Mouse (Mus musculus) kidney, embryonic 16.5 days (tissue): ENCODE results near the gene Zim1. TPM values are rescaled to one million over a fixed set of nuclear protein-coding genes. Genes with fewer than 3 reads are reported as not detected.

ENCODE experiments used
- ATAC-seq: fragments of 200-750 bp; cut with Nextera tagmentation; 2 replicates; pipeline ENCODE4 v1.8.0; 2017; ENCODE audit warnings: moderate TSS enrichment; ENCODE audit not compliant: low FRiP score, low TSS enrichment
- H3K27ac ChIP-seq: fragments of 300-500 bp; sonication (generic); 2 replicates; pipeline ENCODE4 v1.5.1; 2014; ENCODE audit warnings: low read length
- H3K27me3 ChIP-seq: fragments of 300-500 bp; sonication (generic); 2 replicates; pipeline ENCODE4 v1.6.1; 2014; ENCODE audit warnings: low read length, control low read depth, mixed read lengths; ENCODE audit not compliant: insufficient read depth
- H3K36me3 ChIP-seq: fragments of 300-500 bp; sonication (generic); 2 replicates; pipeline ENCODE4 v1.6.1; 2014; ENCODE audit warnings: low read length, control low read depth, mixed read lengths; ENCODE audit not compliant: insufficient read depth
- H3K4me1 ChIP-seq: fragments of 300-500 bp; sonication (generic); 2 replicates; pipeline ENCODE4 v1.6.1; 2014; ENCODE audit warnings: low read length, control low read depth, mixed read lengths; ENCODE audit not compliant: insufficient read depth
- H3K4me2 ChIP-seq: fragments of 300-500 bp; sonication (generic); replicated peaks from 2 replicates; pipeline ENCODE4 v1.6.1; 2014; ENCODE audit warnings: low read depth, low read length
- H3K4me3 ChIP-seq: fragments of 300-500 bp; sonication (generic); 2 replicates; pipeline ENCODE4 v1.5.1; 2014; ENCODE audit warnings: mild to moderate bottlenecking, low read length
- H3K9ac ChIP-seq: fragments of 300-500 bp; sonication (generic); replicated peaks from 2 replicates; pipeline ENCODE4 v1.6.1; 2014; ENCODE audit warnings: low read length
- H3K9me3 ChIP-seq: fragments of 300-500 bp; sonication (generic); 2 replicates; pipeline ENCODE4 v1.6.1; 2016; ENCODE audit warnings: low read length, control low read depth
- WGBS: fragments of 180-500 bp; shearing (Covaris S2); extraction: QIAGEN DNeasy Blood & Tissue Kit; methylation state at CpG from one replicate; pipeline ENCODE4 v1.1.7; 2014; 5-methylcytosine and 5-hydroxymethylcytosine counted together
- polyA plus RNA-seq: library from polyadenylated mRNA; unstranded; fragments of >200 nt; fragmentation: Nextera tagmentation; extraction: Ambion mirVana; gene quantifications from 2 replicates; pipeline ENCODE4 v1.2.1, GENCODE M21; 2015

Zim1 gene
- polyA plus RNA-seq, 1 experiment from 2014 or later: 3.1 TPM

DNA sequence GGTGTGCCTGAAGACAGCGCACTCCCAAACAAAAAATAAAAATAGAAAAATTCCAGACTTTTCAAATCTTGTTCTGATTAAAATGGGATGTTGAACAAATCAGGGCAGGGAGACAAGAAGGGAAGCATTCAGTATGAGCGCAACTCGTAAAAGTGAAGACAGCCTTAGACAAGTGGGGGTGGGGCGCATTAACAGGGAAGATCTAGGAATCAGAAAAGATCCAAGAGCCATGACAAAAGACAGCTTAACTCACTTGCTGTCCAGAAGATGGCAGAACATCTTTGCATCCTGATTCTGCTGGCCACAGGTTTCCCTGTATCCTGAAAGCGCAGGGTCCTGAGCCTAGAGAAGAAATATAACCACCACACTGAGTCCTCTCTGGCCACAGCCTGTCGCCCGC, 37.6 kb downstream of the Zim1 start:
- Histone ChIP-seq H3K4me1 (no peaks in the 10 kb centered on the region), H3K4me3 (no peak overlapping the region), H3K27me3 (no peaks in the 10 kb centered on the region), H3K27ac (no peak overlapping the region), H3K9ac (no peak overlapping the region), H3K9me3 (no peaks in the 10 kb centered on the region), H3K4me2 (no peak overlapping the region), H3K36me3 (no peaks in the 10 kb centered on the region)
- 88% methylated on average over 7 of the region's 7 CpGs for WGBS
- ATAC-seq: no peak

DNA sequence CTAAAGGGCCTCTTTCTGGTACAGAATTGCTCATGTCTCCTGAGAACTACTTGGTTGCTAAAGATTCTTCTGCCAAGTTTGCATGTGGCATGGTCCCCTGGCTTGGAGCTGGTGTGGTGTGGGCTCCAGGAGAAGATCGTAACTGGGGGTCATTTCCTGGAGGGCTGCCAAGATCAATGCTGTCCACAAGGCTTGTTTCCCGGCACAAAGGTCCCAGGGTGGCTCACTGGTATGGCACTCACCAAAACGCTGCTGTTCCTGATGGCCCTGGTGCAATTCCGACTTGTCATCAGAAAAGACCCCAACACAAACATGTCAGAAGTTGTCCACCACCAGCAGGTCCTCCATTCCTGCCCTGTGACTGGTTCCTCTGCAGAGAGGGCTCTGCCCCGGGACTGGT, 44.1 kb downstream of the Zim1 start:
- no peaks in the 10 kb centered on the region for H3K4me1 ChIP-seq
- ATAC-seq: no peak
- H3K9me3 ChIP-seq: no peaks in the 10 kb centered on the region
- 67% methylated on average over 5 of the region's 5 CpGs for WGBS
- no peak overlapping the region for H3K27ac ChIP-seq
- H3K4me2 ChIP-seq: no peak overlapping the region
- H3K36me3 ChIP-seq: no peaks in the 10 kb centered on the region
- H3K4me3 ChIP-seq: no peak overlapping the region
- no peaks in the 10 kb centered on the region for H3K27me3 ChIP-seq
- no peak overlapping the region for H3K9ac ChIP-seq

DNA sequence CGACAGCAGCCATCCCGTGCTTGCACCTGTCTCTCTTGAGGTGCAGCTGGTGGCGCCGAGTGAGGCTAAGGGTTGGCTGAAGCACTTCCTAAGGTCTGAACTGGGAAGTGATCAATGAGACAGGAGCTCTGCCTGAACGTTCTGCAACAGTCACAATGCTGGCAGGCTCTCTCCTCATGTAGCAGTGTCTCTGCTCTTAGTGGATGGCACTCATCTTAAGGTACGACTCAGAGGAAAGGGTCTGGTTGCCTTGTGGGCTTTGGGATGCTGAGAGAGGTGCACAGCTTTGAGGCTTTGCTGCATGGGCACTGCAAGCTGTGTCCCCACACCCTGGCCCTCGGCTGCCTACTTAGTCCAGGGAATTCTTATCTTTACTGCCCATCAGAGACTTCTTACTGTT, 45.0 kb downstream of the Zim1 start:
- no peaks in the 10 kb centered on the region for H3K4me1 ChIP-seq
- H3K27ac ChIP-seq: no peak overlapping the region
- no peak overlapping the region for H3K4me2 ChIP-seq
- 71% methylated on average over 7 of the region's 7 CpGs for WGBS
- H3K9me3 ChIP-seq: no peaks in the 10 kb centered on the region
- no peak for ATAC-seq
- H3K27me3 ChIP-seq: no peaks in the 10 kb centered on the region
- no peak overlapping the region for H3K9ac ChIP-seq
- H3K36me3 ChIP-seq: no peaks in the 10 kb centered on the region
- H3K4me3 ChIP-seq: no peak overlapping the region

DNA sequence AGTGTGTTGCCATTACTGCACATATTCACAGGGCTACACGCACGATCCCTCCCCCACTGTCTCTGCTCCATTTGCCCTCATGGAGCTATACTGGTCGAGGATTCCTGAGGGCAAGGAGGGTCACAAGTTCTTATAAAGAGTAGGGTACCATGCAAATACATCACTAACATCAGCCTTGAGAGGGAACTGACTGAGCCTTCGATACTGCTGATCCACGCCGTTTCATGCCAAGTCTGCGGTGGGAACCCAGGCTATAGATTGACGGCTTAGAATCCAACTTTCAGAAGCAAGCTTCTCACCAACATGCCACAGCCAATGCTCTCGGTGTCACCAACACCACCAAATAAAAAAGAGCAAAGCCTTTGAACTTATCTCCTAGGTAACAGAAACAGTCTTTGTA, 45.7 kb downstream of the Zim1 start:
- no peak overlapping the region for H3K4me2 ChIP-seq
- H3K9ac ChIP-seq: no peak overlapping the region
- no peaks in the 10 kb centered on the region for H3K36me3 ChIP-seq
- no peaks in the 10 kb centered on the region for H3K4me1 ChIP-seq
- H3K27me3 ChIP-seq: no peaks in the 10 kb centered on the region
- H3K9me3 ChIP-seq: no peaks in the 10 kb centered on the region
- WGBS: 91% methylated on average over 9 of the region's 9 CpGs
- H3K27ac ChIP-seq: no peak overlapping the region
- H3K4me3 ChIP-seq: no peak overlapping the region
- no peak for ATAC-seq

DNA sequence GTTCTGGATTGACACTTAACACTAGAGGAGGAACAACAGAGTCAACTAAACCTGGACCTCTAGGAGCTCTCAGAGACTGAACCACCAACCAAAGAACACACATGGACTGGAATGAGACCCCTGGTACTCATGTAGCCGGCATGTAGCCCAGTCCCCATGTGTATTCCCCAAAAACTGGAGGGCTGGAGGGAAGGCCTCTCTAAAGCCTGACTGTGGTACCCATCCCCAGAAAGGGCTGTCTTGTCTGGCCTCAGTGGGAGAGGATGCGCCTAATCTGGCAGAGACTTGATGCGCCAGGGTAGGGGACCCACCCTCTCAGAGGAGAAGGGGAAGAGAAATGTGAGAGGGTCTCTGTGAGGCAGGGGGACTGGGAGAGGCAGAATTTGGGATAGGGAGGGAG, 50.4 kb downstream of the Zim1 start:
- no peak for ATAC-seq
- no peak overlapping the region for H3K9ac ChIP-seq
- no peaks in the 10 kb centered on the region for H3K9me3 ChIP-seq
- H3K27ac ChIP-seq: no peak overlapping the region
- H3K4me3 ChIP-seq: no peak overlapping the region
- H3K27me3 ChIP-seq: no peaks in the 10 kb centered on the region
- 86% methylated on average over 3 of the region's 3 CpGs for WGBS
- H3K4me1 ChIP-seq: no peaks in the 10 kb centered on the region
- H3K4me2 ChIP-seq: no peak overlapping the region
- H3K36me3 ChIP-seq: no peaks in the 10 kb centered on the region

DNA sequence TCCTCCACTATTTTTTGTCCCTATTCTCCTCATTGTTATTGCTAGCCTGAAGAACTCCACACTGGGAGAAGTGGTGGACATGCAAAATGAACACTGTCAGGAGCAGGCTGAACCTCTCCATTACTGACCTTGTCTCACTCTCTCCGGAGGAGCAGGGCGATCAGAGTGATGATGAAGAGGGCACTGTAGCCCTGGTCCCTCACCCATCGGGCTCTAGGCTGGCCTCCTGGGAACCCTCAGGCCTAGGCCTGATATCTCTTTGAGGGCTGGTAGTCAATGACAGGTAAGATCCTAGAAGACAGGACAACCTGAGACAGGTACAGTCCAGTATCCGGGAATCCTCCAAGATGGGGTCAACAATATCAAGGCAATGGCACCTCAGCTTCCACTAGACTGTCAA, 58.2 kb downstream of the Zim1 start:
- Histone ChIP-seq H3K4me2 (no peak overlapping the region), H3K9me3 (0 out of 2 replicates have a peak, but pooled peaks cover 7% of the 10 kb centered on the region), H3K27me3 (no peaks in the 10 kb centered on the region), H3K4me3 (no peak overlapping the region), H3K36me3 (no peaks in the 10 kb centered on the region), H3K4me1 (no peaks in the 10 kb centered on the region), H3K9ac (no peak overlapping the region), H3K27ac (no peak overlapping the region)
- 91% methylated on average over 4 of the region's 4 CpGs for WGBS
- no peak for ATAC-seq

DNA sequence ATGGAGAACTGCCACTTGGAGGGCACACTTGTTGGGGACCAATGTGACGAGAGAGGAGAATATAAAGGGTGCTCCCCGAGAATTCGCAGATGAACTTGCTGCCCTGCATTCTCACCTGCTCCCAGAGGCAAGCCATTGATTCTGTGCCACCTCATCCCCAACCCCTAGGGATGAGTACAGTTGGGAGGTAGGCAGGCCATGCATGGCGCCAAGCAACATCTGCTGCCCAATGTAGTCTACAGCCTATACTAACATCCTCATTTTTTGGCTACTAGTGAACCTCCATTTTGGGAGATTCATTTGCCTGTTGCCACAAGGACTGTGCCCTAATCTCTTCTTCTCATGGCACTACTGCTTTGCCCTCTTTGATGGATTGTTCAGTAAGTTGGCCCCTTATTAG, 59.5 kb downstream of the Zim1 start:
- Histone ChIP-seq H3K9me3 (0 out of 2 replicates have a peak, but pooled peaks cover 7% of the 10 kb centered on the region), H3K36me3 (no peaks in the 10 kb centered on the region), H3K4me2 (no peak overlapping the region), H3K27ac (no peak overlapping the region), H3K9ac (no peak overlapping the region), H3K4me1 (no peaks in the 10 kb centered on the region), H3K27me3 (no peaks in the 10 kb centered on the region), H3K4me3 (no peak overlapping the region)
- WGBS: 94% methylated on average over 4 of the region's 4 CpGs
- ATAC-seq: no peak

DNA sequence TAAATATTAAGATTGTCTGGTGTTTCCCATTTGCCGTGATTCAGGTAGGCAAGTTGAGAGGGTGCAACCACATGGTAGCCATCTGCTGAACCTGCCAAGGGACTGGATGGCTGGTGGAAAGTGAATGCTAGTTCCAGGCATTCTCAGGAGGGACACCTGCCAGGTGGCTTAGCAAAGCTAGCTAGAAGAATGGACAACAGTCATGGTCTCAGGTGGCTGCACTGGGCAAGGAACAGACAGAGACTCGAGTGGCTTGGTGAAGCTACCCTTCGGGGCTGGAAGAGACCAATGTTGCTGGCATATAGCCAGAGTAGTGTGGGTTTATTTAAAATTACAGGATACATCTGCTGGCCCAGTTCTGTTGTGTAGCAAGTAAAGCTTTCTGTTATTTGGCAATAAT, 60.4 kb downstream of the Zim1 start:
- Histone ChIP-seq H3K4me2 (no peak overlapping the region), H3K27ac (no peak overlapping the region), H3K4me1 (no peaks in the 10 kb centered on the region), H3K9ac (no peak overlapping the region), H3K4me3 (no peak overlapping the region), H3K36me3 (no peaks in the 10 kb centered on the region), H3K27me3 (no peaks in the 10 kb centered on the region), H3K9me3 (0 out of 2 replicates have a peak, but pooled peaks cover 7% of the 10 kb centered on the region)
- 83% methylated on average over 3 of the region's 3 CpGs for WGBS
- no peak for ATAC-seq

Other genes starting within 250 kb of the Zim1 start
- not detected in 2 replicates for gene Olfr1336, start 240.3 kb downstream of the Zim1 start, polyA plus RNA-seq
- not detected in 2 replicates for gene Olfr1346, start 229.3 kb downstream of the Zim1 start, polyA plus RNA-seq
- not detected in 2 replicates for gene Olfr5, start 209.5 kb downstream of the Zim1 start, polyA plus RNA-seq
- not detected in 2 replicates for gene Olfr1347, start 196.7 kb downstream of the Zim1 start, polyA plus RNA-seq
- gene Olfr1348, start 187.7 kb downstream of the Zim1 start, polyA plus RNA-seq: not detected in 2 replicates
- not detected in 2 replicates for gene Olfr1349, start 173.5 kb downstream of the Zim1 start, polyA plus RNA-seq
- gene Olfr1350, start 131.6 kb downstream of the Zim1 start, polyA plus RNA-seq: not detected in 2 replicates
- gene Peg3, start 34.0 kb upstream of the Zim1 start, polyA plus RNA-seq: 145 and 166 TPM in 2 replicates
- 5.2 and 6.5 TPM in 2 replicates for gene Usp29, start 34.1 kb upstream of the Zim1 start, polyA plus RNA-seq